7 mouse cellular contexts compared by ENCODE assay signal in the genomic region with DNA sequence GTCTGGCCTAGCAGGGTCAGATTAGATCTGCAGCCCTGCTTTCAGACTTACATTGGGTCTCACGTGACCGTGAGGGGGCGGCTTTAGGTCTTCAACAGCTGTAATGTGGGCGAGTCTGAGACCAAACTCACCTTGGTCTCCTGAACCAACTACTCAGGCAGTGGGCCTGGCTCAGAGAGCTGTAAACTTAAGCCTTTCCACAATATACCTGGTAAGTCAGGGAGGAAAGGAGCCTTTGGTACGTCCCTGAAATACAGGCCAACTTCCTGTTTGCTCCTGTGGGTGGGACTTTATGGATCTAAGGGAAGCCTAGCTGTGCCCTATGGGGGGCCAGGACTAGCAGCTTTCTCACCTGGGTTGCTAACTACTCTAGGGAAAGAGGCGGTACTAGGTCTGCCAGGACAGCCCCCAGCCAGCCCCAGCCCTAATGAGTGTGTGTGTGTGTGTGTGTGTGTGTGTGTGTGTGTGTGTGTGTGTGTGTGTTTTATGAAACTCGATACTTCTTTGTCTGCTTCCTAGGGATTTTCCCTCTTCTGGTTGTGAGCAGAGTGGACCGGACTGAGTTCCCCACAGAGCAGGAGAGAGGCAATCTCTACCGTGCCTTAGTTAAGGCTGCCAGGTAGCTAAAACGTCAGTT. TPM values are rescaled to one million over a fixed set of nuclear protein-coding genes. Genes with fewer than 3 reads are reported as not detected.
DNase-seq lines count a peak whose midpoint lies in the region; ATAC-seq and TF ChIP-seq lines count a peak whose summit lies in the region.

Gene Lzts2, plus strand, starts transcription at position 80 of the 637 bp plus-strand sequence.

- peaks cover 10% of the 10 kb centered on the region for H3K27me3 ChIP-seq in E14TG2a.4 (ENCODE audit: insufficient read depth, low read length)
- no peaks in the 10 kb centered on the region for H3K27me3 ChIP-seq in forebrain, embryonic 16.5 days (replicated peaks; ENCODE audit: control insufficient read depth, insufficient read depth, low read length)
- 0 out of 2 replicates have a peak, but pooled peaks cover 2% of the 10 kb centered on the region for H3K27me3 ChIP-seq in hindbrain, embryonic 13.5 days
- no peaks in the 10 kb centered on the region for H3K27me3 ChIP-seq in midbrain, embryonic 16.5 days (ENCODE audit: control insufficient read depth, insufficient read depth, low read depth, low read length)

- H3K36me3 ChIP-seq in E14TG2a.4 (ENCODE audit: insufficient read depth, low read length), result peaks cover 41% of the 10 kb centered on the region
- H3K36me3 ChIP-seq in forebrain, embryonic 16.5 days (ENCODE audit: control insufficient read depth, insufficient read depth), result peaks cover 12% of the 10 kb centered on the region
- peaks cover 27% of the 10 kb centered on the region for H3K36me3 ChIP-seq in hindbrain, embryonic 13.5 days
- H3K36me3 ChIP-seq in midbrain, embryonic 16.5 days (ENCODE audit: control insufficient read depth, insufficient read depth, low read length), result peaks cover 8% of the 10 kb centered on the region

- intact Hi-C loops in left cerebral cortex, postnatal 4 days (cut with DNase I), result no loop called here

- peak within 1 kb of the TSS; percentile 49 for H3K9ac ChIP-seq in forebrain, embryonic 16.5 days (replicated peaks; ENCODE audit: low read depth, low read length)
- H3K9ac ChIP-seq in hindbrain, embryonic 13.5 days, result peak within 1 kb of the TSS; percentile 67
- H3K9ac ChIP-seq in midbrain, embryonic 16.5 days (ENCODE audit: low read depth, low read length), result peak within 1 kb of the TSS; percentile 58

- H3K4me2 ChIP-seq in forebrain, embryonic 16.5 days (ENCODE audit: low read length), result peak within 1 kb of the TSS; percentile 89
- peak within 1 kb of the TSS; percentile 90 for H3K4me2 ChIP-seq in hindbrain, embryonic 13.5 days
- peak within 1 kb of the TSS; percentile 68 for H3K4me2 ChIP-seq in midbrain, embryonic 16.5 days (ENCODE audit: low read length)

- no peak within 1 kb of the TSS for H3K27ac ChIP-seq in forebrain, embryonic 16.5 days (ENCODE audit: low read length)
- H3K27ac ChIP-seq in hindbrain, embryonic 13.5 days, result peak within 1 kb of the TSS; percentile 96; the same call in 1 of the 2 replicates
- H3K27ac ChIP-seq in midbrain, embryonic 16.5 days (ENCODE audit: low read length), result no peak within 1 kb of the TSS

- WGBS in forebrain, embryonic 16.5 days, result 13% methylated on average over 10 of the region's 10 CpGs
- 10% methylated on average over 10 of the region's 10 CpGs for WGBS in hindbrain, embryonic 13.5 days
- WGBS in midbrain, embryonic 16.5 days, result 16% methylated on average over 10 of the region's 10 CpGs

- no peaks in the 10 kb centered on the region for H3K9me3 ChIP-seq in E14TG2a.4 (ENCODE audit: low read length)
- no peaks in the 10 kb centered on the region for H3K9me3 ChIP-seq in forebrain, embryonic 16.5 days (ENCODE audit: control insufficient read depth, low read length)
- H3K9me3 ChIP-seq in hindbrain, embryonic 13.5 days, result no peaks in the 10 kb centered on the region
- no peaks in the 10 kb centered on the region for H3K9me3 ChIP-seq in midbrain, embryonic 16.5 days (replicated peaks; ENCODE audit: control insufficient read depth, low read length, poor library complexity, severe bottlenecking)

- ATAC-seq in forebrain, embryonic 16.5 days, result no peak
- no peak for ATAC-seq in hindbrain, embryonic 13.5 days (ENCODE audit: low FRiP score)
- no peak for ATAC-seq in midbrain, embryonic 16.5 days

- DNase-seq in ZHBTc4 (ENCODE audit: low read depth, low spot score), result peak; percentile 72
- DNase-seq in left cerebral cortex, postnatal 4 days, result no peak
- DNase-seq in frontal cortex, postnatal 36 days (ENCODE audit: low spot score in 2 of 2), result no peak

- H3K4me1 ChIP-seq in E14TG2a.4 (replicated peaks; ENCODE audit: low read depth, low read length), result peaks cover 80% of the 10 kb centered on the region
- H3K4me1 ChIP-seq in forebrain, embryonic 16.5 days (replicated peaks; ENCODE audit: control insufficient read depth, insufficient read depth, low read length), result peaks cover 38% of the 10 kb centered on the region
- H3K4me1 ChIP-seq in hindbrain, embryonic 13.5 days (replicated peaks), result peaks cover 48% of the 10 kb centered on the region
- H3K4me1 ChIP-seq in midbrain, embryonic 16.5 days (ENCODE audit: control insufficient read depth, insufficient read depth, low read length), result peaks cover 31% of the 10 kb centered on the region

- peak within 1 kb of the TSS; percentile 80 for H3K4me3 ChIP-seq in E14TG2a.4 (replicated peaks; ENCODE audit: low read length)
- H3K4me3 ChIP-seq in forebrain, embryonic 16.5 days (replicated peaks; ENCODE audit: low read length), result peak within 1 kb of the TSS; percentile 74
- H3K4me3 ChIP-seq in hindbrain, embryonic 13.5 days, result peak within 1 kb of the TSS; percentile 65
- peak within 1 kb of the TSS; percentile 36 for H3K4me3 ChIP-seq in midbrain, embryonic 16.5 days (ENCODE audit: low read depth, low read length)

- TF ChIP-seq CTCF in E14TG2a.4 (conservative IDR thresholded peaks at IDR 0.05; ENCODE audit: low read length), result no peak

RNA-seq across cellular contexts. Expression of gene Lzts2, which starts in this region (rescaled TPM):
- polyA plus RNA-seq in forebrain, embryonic 16.5 days (2015; fragmentation: Nextera tagmentation; extraction: Ambion mirVana), result 18.2 and 19.5 TPM in 2 replicates
- 23.4 and 24.1 TPM in 2 replicates for polyA plus RNA-seq in hindbrain, embryonic 13.5 days (2015; fragmentation: Nextera tagmentation; extraction: Ambion mirVana)
- total RNA-seq in left cerebral cortex, postnatal 4 days (2021), result 10 to 100 TPM; 30.2 to 35.1 TPM
- 15.5 and 17.2 TPM in 2 replicates for polyA plus RNA-seq in midbrain, embryonic 16.5 days (2015; fragmentation: Nextera tagmentation; extraction: Ambion mirVana)
